Mouse (Mus musculus) bone marrow macrophage, adult 2 months (primary cell): ENCODE data around the gene Gucy2c.

Experiments used
- CTCF ChIP-seq: IDR thresholded peaks from 2 replicates; pipeline ENCODE4 v1.5.1; 2012; ENCODE audit warnings: low read depth, mild to moderate bottlenecking, low read length, moderate library complexity
- POLR2A ChIP-seq: IDR thresholded peaks from 2 replicates; pipeline ENCODE4 v1.6.1; 2012; ENCODE audit warnings: mild to moderate bottlenecking, low read depth, low read length, borderline replicate concordance

GRCm38 (mm10) chr6:136803093-136803738 lies 21.7 kb upstream of the Gucy2c start:
- TF ChIP-seq CTCF, result no peak
- no peak for TF ChIP-seq POLR2A
